Mouse (Mus musculus) stomach, embryonic 16.5 days (tissue): ENCODE measurements around the gene Cnga3. TPM values are rescaled to one million over a fixed set of nuclear protein-coding genes. Genes with fewer than 3 reads are reported as not detected.

Source experiments
- ATAC-seq: fragments of 200-750 bp; cut with Nextera tagmentation; 2 replicates; pipeline ENCODE4 v1.8.0; 2017; ENCODE audit warnings: moderate number of reproducible peaks, moderate TSS enrichment; ENCODE audit not compliant: insufficient read depth, low FRiP score
- H3K27ac ChIP-seq: fragments of 300-500 bp; sonication (generic); 2 replicates; pipeline ENCODE4 v1.5.1; 2014; ENCODE audit warnings: low read length
- H3K27me3 ChIP-seq: fragments of 300-500 bp; sonication (generic); 2 replicates; pipeline ENCODE4 v1.6.1; 2014; ENCODE audit warnings: low read length, control low read depth, mixed read lengths; ENCODE audit not compliant: control insufficient read depth, insufficient read depth
- H3K36me3 ChIP-seq: fragments of 300-500 bp; sonication (generic); 2 replicates; pipeline ENCODE4 v1.6.1; 2014; ENCODE audit warnings: low read length; ENCODE audit not compliant: control insufficient read depth, insufficient read depth
- H3K4me1 ChIP-seq: fragments of 300-500 bp; sonication (generic); 2 replicates; pipeline ENCODE4 v1.6.1; 2014; ENCODE audit warnings: low read length, control low read depth, mixed read lengths; ENCODE audit not compliant: control insufficient read depth, insufficient read depth
- H3K4me2 ChIP-seq: fragments of 300-500 bp; sonication (generic); 2 replicates; pipeline ENCODE4 v1.6.1; 2014; ENCODE audit warnings: low read depth, low read length, mixed read lengths
- H3K4me3 ChIP-seq: fragments of 300-500 bp; sonication (generic); replicated peaks from 2 replicates; pipeline ENCODE4 v1.5.1; 2014; ENCODE audit warnings: mild to moderate bottlenecking, low read length
- H3K9ac ChIP-seq: fragments of 300-500 bp; sonication (generic); 2 replicates; pipeline ENCODE4 v1.6.1; 2014; ENCODE audit warnings: low read length
- H3K9me3 ChIP-seq: fragments of 300-500 bp; sonication (generic); replicated peaks from 2 replicates; pipeline ENCODE4 v1.6.1; 2016; ENCODE audit warnings: low read length, control low read depth; ENCODE audit not compliant: control insufficient read depth
- WGBS: fragments of 180-500 bp; shearing (Covaris S2); extraction: QIAGEN DNeasy Blood & Tissue Kit; methylation state at CpG from one replicate; pipeline ENCODE4 v1.1.7; 2014; 5-methylcytosine and 5-hydroxymethylcytosine counted together
- polyA plus RNA-seq: library from polyadenylated mRNA; unstranded; fragments of >200 nt; fragmentation: Nextera tagmentation; extraction: Ambion mirVana; gene quantifications from 2 replicates; pipeline ENCODE4 v1.2.1, GENCODE M21; 2015

Gene Cnga3
- polyA plus RNA-seq, result 1.1 and 1.3 TPM in 2 replicates

DNA sequence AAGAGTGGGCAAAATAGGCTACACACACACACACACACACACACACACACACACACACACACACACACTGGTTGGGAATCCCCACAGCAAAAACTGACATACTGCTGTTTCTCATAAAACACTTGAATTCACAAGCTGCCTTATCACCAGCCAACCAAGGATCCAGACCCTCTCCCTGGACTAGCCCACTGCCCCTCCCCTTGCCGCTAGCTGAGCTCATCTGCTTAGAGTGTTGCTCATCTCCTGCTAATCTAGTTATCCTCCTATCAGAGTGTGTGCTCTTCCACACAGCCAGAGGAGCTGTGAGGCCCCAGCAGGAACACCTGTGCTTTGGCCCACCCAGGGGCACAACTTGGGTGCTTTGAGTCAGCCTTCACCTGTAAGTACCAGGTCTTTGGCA, at the start of gene Cnga3:
Cnga3 (plus strand) TSS at position 291 of the 400 bp plus-strand sequence.
- Histone ChIP-seq H3K36me3 (no peaks in the 10 kb centered on the region), H3K4me1 (no peaks in the 10 kb centered on the region), H3K9me3 (no peaks in the 10 kb centered on the region), H3K27ac (no peak within 1 kb of the TSS), H3K4me3 (no peak within 1 kb of the TSS), H3K27me3 (no peaks in the 10 kb centered on the region), H3K4me2 (no peak within 1 kb of the TSS), H3K9ac (no peak within 1 kb of the TSS)
- WGBS, result 59% methylated on average over 1 of the region's 1 CpGs
- ATAC-seq, result no peak

DNA sequence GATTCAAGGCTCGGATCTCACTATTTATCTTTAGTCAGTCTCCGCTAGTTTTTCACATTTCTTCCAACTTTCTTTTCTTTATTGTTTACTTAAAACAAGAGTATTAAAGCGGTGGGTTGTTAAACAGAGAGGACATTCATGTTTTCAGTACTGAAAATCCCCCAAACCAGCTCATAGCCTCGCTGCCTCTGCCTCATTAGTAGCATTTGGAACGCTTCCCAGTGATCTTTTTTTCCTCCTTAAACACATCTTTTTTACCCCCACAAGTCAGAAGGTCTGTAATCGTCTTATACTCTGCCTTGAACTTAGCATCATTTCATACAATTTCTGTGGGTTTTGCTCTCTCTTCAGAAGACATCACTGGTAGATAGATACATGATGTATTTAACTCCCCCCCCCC, 48.2 kb upstream of the Cnga3 start:
- Histone ChIP-seq H3K9ac (no peak overlapping the region), H3K36me3 (no peaks in the 10 kb centered on the region), H3K4me2 (no peak overlapping the region), H3K27me3 (no peaks in the 10 kb centered on the region), H3K4me3 (no peak overlapping the region), H3K27ac (no peak overlapping the region), H3K4me1 (peaks cover 5% of the 10 kb centered on the region; the same call in 1 of the 2 replicates), H3K9me3 (no peaks in the 10 kb centered on the region)
- 19% methylated on average over 6 of the region's 6 CpGs for WGBS
- no peak for ATAC-seq

DNA sequence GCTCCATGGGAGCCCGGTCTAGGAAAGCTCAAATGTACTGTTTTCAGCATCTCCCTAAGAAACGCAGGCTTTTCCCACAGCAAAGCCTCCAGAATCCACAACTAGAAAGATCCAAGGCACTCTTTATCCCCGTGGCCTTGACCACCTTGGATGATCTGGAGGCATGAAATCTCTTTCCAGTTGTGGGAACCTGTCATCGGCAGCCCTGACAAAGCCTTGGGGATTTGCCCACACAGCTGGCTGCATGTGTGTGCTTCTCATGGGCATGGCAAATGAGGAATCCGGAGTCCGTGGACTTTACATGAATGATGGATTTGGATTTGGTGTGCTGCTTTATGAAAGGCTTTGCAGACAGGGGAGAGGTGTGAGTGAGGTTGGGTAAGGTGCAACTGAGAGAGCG, 46.3 kb upstream of the Cnga3 start:
- ATAC-seq, result no peak
- Histone ChIP-seq H3K27ac (no peak overlapping the region), H3K4me1 (peaks cover 5% of the 10 kb centered on the region; the same call in 1 of the 2 replicates), H3K4me2 (no peak overlapping the region), H3K27me3 (no peaks in the 10 kb centered on the region), H3K9me3 (no peaks in the 10 kb centered on the region), H3K4me3 (no peak overlapping the region), H3K9ac (no peak overlapping the region), H3K36me3 (no peaks in the 10 kb centered on the region)
- WGBS, result 67% methylated on average over 7 of the region's 7 CpGs

GRCm38 (mm10) chr1:37177874-37178273, 36.4 kb upstream of the Cnga3 start:
- H3K9ac ChIP-seq, result no peak overlapping the region
- H3K27me3 ChIP-seq, result no peaks in the 10 kb centered on the region
- 84% methylated on average over 2 of the region's 2 CpGs for WGBS
- H3K9me3 ChIP-seq, result no peaks in the 10 kb centered on the region
- ATAC-seq, result no peak
- no peaks in the 10 kb centered on the region for H3K4me1 ChIP-seq
- no peak overlapping the region for H3K4me3 ChIP-seq
- H3K4me2 ChIP-seq, result no peak overlapping the region
- H3K36me3 ChIP-seq, result no peaks in the 10 kb centered on the region
- H3K27ac ChIP-seq, result no peak overlapping the region

DNA sequence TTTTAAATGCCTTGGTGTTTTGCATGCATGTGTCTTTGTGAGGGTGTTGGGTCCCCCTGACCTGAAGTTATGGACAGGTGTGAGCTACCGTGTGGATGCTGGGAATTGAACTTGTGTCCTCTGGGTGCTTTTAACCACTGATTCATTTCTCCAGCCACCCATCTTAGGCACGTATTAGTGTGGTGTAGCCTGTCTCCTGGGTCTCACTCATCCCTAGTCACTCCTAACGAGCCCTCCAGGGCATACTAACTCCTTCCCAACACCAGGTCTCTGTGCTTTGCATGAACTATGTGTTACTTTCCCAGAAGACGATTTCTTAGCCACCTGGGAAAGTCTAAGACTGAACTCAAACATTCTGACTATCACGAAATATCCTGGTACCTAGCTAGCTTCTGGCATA, 34.4 kb upstream of the Cnga3 start:
- Histone ChIP-seq H3K4me1 (no peaks in the 10 kb centered on the region), H3K27ac (no peak overlapping the region), H3K36me3 (no peaks in the 10 kb centered on the region), H3K27me3 (no peaks in the 10 kb centered on the region), H3K9me3 (no peaks in the 10 kb centered on the region), H3K9ac (no peak overlapping the region), H3K4me3 (no peak overlapping the region), H3K4me2 (no peak overlapping the region)
- ATAC-seq, result no peak
- 80% methylated on average over 5 of the region's 5 CpGs for WGBS

DNA sequence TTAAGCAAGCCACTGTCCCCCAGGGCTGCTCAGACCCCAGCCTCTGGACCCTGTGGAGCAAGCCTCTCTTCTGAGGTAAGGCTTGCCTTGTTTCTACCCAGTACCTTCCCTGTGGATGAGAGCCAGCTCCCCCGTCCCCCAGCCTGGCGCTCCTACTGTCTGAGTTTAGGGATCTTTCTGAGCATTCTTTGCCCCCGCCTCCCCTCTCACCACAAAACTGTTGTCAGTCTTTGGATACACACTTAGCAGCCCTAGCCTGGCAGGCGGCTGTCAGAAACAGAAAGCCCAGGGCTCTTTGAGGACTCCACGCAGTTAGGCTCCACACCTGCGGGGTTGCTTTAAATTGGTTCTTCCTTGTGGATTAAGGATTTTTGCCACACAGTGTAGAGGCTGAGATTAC, 27.2 kb upstream of the Cnga3 start:
- no peak for ATAC-seq

DNA sequence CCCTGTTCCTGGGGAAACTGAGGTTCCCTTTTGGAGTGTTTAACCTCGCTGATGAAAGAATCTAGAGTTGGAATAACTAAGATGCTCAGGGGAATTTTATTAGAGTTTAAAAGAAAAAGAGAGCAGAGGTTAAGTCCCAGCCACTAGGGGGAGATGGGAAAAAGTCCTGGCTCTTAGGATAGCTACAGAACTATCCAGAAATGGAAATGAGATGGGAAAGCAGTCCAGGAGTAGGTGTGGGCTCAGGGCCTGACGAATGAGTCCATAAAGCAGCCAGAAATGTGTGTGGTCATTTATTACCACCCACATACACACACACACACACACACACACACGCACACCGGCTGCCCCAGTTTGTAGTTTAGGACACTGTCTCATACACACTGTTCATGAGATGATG, 19.6 kb upstream of the Cnga3 start:
- no peak overlapping the region for H3K9ac ChIP-seq
- no peak overlapping the region for H3K27ac ChIP-seq
- H3K4me2 ChIP-seq, result no peak overlapping the region
- H3K4me3 ChIP-seq, result no peak overlapping the region
- H3K4me1 ChIP-seq, result no peaks in the 10 kb centered on the region
- no peaks in the 10 kb centered on the region for H3K27me3 ChIP-seq
- H3K36me3 ChIP-seq, result no peaks in the 10 kb centered on the region
- H3K9me3 ChIP-seq, result no peaks in the 10 kb centered on the region
- WGBS, result 53% methylated on average over 4 of the region's 4 CpGs
- ATAC-seq, result peak; percentile 50; the same call in 1 of the 2 replicates

More for the DNA sequence above, 27.2 kb upstream of the Cnga3 start:
- Histone ChIP-seq H3K27me3 (no peaks in the 10 kb centered on the region), H3K27ac (no peak overlapping the region), H3K4me1 (no peaks in the 10 kb centered on the region), H3K9me3 (no peaks in the 10 kb centered on the region), H3K36me3 (no peaks in the 10 kb centered on the region), H3K9ac (no peak overlapping the region), H3K4me3 (no peak overlapping the region), H3K4me2 (no peak overlapping the region)
- WGBS, result 77% methylated on average over 6 of the region's 6 CpGs

DNA sequence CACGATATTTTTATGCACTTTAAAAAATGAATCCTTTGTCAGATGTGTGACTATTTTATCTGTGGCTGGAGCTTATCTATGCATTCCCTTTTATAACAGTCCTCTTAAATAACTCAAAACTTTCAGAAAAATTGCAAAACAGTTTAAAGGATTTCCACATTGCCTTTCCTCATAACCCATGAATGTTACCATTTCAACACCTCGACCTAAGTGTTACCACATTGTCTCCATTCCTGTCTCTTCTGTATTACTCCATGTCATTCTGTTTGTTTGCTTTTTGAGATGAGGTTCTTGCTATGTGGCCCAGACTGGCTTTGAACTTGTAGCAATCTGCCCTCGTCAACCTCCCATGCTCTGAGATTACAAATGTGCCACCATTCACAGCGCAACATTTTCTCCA, 12.8 kb upstream of the Cnga3 start:
- Histone ChIP-seq H3K27ac (no peak overlapping the region), H3K4me3 (no peak overlapping the region), H3K36me3 (no peaks in the 10 kb centered on the region), H3K4me1 (no peaks in the 10 kb centered on the region), H3K9me3 (no peaks in the 10 kb centered on the region), H3K27me3 (no peaks in the 10 kb centered on the region), H3K9ac (no peak overlapping the region), H3K4me2 (no peak overlapping the region)
- no peak for ATAC-seq
- 82% methylated on average over 4 of the region's 4 CpGs for WGBS

- no peaks in the 10 kb centered on the region for H3K4me1 ChIP-seq
- H3K9me3 ChIP-seq, result no peaks in the 10 kb centered on the region
- H3K36me3 ChIP-seq, result no peaks in the 10 kb centered on the region
- ATAC-seq, result no peak
- no peak overlapping the region for H3K4me3 ChIP-seq
- H3K27me3 ChIP-seq, result no peaks in the 10 kb centered on the region
- H3K4me2 ChIP-seq, result no peak overlapping the region
- WGBS, result 55% methylated on average over 8 of the region's 8 CpGs
- no peak overlapping the region for H3K9ac ChIP-seq
- no peak overlapping the region for H3K27ac ChIP-seq
Measured at GRCm38 (mm10) chr1:37207743-37208142, 6.5 kb upstream of the Cnga3 start.

GRCm38 (mm10) chr1:37212375-37212774, 1.9 kb upstream of the Cnga3 start:
- H3K36me3 ChIP-seq, result no peaks in the 10 kb centered on the region
- no peak overlapping the region for H3K4me2 ChIP-seq
- no peak overlapping the region for H3K9ac ChIP-seq
- no peaks in the 10 kb centered on the region for H3K27me3 ChIP-seq
- H3K4me1 ChIP-seq, result no peaks in the 10 kb centered on the region
- no peaks in the 10 kb centered on the region for H3K9me3 ChIP-seq
- 90% methylated on average over 9 of the region's 9 CpGs for WGBS
- H3K27ac ChIP-seq, result no peak overlapping the region
- no peak overlapping the region for H3K4me3 ChIP-seq
- ATAC-seq, result no peak
